Mouse (Mus musculus): Measurements from ENCODE around the gene Exoc4.

Exoc4 gene

GRCm38 (mm10) chr6:33829261-33829660, 580.4 kb downstream of the Exoc4 start:
- no peak for DNase-seq (ENCODE audit: low read depth, low spot score)
- Histone ChIP-seq H3K36me3 (ENCODE audit: control insufficient read depth, insufficient read depth, low read length, poor library complexity, severe bottlenecking) (0 out of 2 replicates have a peak, but pooled peaks cover 1% of the 10 kb centered on the region), H3K27me3 (ENCODE audit: control insufficient read depth, insufficient read depth, low read length, poor library complexity, severe bottlenecking) (no peaks in the 10 kb centered on the region)

DNA sequence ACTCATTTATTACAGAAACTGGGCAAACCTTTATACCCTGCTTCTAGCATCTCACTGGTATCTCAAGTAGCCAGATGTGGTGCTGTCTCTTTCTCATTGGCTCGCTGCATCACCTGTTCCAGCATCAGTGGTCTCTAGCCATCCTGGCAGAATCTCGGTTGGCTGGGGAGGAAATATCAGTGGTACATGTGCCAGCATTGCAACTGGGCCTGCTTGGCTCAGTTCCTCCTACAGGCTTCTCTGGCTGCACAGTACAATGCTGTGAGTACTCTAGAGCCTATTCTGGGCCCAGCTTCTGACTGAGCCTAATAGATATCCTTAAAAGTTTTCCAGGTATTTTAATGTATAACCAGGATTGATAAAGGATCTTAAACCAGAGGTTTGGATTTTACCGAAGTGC, 582.4 kb downstream of the Exoc4 start:
- DNase-seq (ENCODE audit: low read depth, low spot score): no peak
- no peaks in the 10 kb centered on the region for H3K27me3 ChIP-seq (ENCODE audit: control insufficient read depth, insufficient read depth, low read length, poor library complexity, severe bottlenecking)
- H3K36me3 ChIP-seq (ENCODE audit: control insufficient read depth, insufficient read depth, low read length, poor library complexity, severe bottlenecking): no peaks in the 10 kb centered on the region

- Histone ChIP-seq H3K36me3 (ENCODE audit: control insufficient read depth, insufficient read depth, low read length, poor library complexity, severe bottlenecking) (no peaks in the 10 kb centered on the region), H3K27me3 (ENCODE audit: control insufficient read depth, insufficient read depth, low read length, poor library complexity, severe bottlenecking) (no peaks in the 10 kb centered on the region)
- DNase-seq (ENCODE audit: low read depth, low spot score): no peak
Measured at GRCm38 (mm10) chr6:33832978-33833377, 584.1 kb downstream of the Exoc4 start.

DNA sequence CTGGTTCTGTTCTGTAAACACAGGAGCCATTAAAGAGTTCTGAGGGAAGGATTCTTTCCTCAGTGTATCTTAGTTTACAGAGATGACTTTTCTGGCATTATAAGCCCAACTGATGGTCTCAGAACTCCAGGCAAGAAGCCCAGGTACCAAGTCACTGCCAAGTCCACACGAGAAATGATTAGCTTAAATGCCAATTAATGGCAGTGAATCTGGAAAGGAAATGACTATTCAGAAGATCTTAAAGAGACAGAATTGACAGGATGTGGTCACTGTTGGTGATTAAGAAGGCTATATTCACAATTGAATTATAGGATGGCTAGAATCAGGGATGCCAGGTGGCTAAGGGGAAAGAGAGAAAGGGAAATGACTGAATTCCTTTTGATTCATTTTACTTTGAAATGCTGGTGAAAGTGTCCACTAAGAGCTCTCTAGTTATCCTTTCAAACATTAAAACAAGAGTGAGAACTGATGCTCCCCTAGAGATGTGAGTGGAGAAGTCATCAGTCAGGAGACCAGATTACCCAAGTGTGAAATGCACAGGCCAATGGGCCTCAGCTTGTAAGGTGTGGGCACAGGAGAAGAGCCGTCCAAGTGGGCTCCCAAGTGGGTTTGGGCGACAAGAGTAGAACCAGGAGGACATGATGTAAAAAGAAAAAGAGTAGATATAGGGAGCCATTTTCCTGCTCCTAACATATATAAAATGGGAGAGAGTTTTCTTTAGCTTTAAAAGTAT, 587.3 kb downstream of the Exoc4 start:
- Histone ChIP-seq H3K27me3 (ENCODE audit: control insufficient read depth, insufficient read depth, low read length, poor library complexity, severe bottlenecking) (no peaks in the 10 kb centered on the region), H3K36me3 (ENCODE audit: control insufficient read depth, insufficient read depth, low read length, poor library complexity, severe bottlenecking) (0 out of 2 replicates have a peak, but pooled peaks cover 3% of the 10 kb centered on the region)
- no peak for DNase-seq (ENCODE audit: low read depth, low spot score)

DNA sequence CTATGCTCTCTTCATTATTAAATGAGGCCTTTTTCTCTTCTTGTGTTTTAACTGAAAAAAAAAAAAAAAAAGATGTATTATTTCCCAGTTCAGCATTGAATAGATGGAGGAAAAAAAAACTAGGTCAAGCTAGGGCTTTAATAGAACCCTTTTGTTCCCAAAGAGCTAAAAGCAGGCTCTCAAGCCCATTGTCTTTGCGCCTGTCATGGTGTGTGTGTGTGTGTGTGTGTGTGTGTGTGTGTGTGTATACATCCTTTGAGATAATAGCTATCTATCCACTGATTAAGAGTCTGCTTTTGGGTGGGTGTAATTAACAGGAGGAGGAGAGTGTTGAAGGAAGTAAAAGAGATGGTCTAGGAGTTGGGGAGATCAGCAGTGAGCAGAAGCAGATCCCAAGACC, 594.0 kb downstream of the Exoc4 start:
- Histone ChIP-seq H3K36me3 (ENCODE audit: control insufficient read depth, insufficient read depth, low read length, poor library complexity, severe bottlenecking) (0 out of 2 replicates have a peak, but pooled peaks cover 3% of the 10 kb centered on the region), H3K27me3 (ENCODE audit: control insufficient read depth, insufficient read depth, low read length, poor library complexity, severe bottlenecking) (no peaks in the 10 kb centered on the region)
- DNase-seq (ENCODE audit: low read depth, low spot score): no peak

- no peaks in the 10 kb centered on the region for H3K27me3 ChIP-seq (ENCODE audit: control insufficient read depth, insufficient read depth, low read length, poor library complexity, severe bottlenecking)
- no peak for DNase-seq (ENCODE audit: low read depth, low spot score)
- H3K36me3 ChIP-seq (ENCODE audit: control insufficient read depth, insufficient read depth, low read length, poor library complexity, severe bottlenecking): no peaks in the 10 kb centered on the region
Measured at GRCm38 (mm10) chr6:33859049-33859448, 610.2 kb downstream of the Exoc4 start.

DNA sequence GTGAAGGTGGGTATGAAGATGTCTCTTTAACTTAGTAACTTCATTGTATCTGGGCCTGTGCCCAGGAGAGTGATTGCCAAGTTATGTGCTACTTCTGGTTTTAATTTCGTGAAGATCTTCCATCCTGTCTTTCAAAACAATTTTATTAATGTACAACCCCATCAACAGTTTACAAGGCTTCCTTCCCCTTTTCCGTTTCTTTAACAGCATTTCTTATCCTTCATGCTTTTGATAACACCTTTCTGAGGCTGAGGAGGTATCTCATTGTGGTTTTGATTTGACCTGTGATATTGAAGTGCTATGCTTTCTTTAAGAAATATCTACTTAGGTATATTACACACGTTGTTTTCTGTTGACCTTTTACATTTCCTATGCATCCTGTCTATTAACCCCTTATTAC, 616.9 kb downstream of the Exoc4 start:
- Histone ChIP-seq H3K27me3 (ENCODE audit: control insufficient read depth, insufficient read depth, low read length, poor library complexity, severe bottlenecking) (no peaks in the 10 kb centered on the region), H3K36me3 (ENCODE audit: control insufficient read depth, insufficient read depth, low read length, poor library complexity, severe bottlenecking) (no peaks in the 10 kb centered on the region)
- DNase-seq (ENCODE audit: low read depth, low spot score): no peak

- DNase-seq (ENCODE audit: low read depth, low spot score): no peak
- no peaks in the 10 kb centered on the region for H3K27me3 ChIP-seq (ENCODE audit: control insufficient read depth, insufficient read depth, low read length, poor library complexity, severe bottlenecking)
Measured at GRCm38 (mm10) chr6:33866901-33867580, 618.2 kb downstream of the Exoc4 start.

DNA sequence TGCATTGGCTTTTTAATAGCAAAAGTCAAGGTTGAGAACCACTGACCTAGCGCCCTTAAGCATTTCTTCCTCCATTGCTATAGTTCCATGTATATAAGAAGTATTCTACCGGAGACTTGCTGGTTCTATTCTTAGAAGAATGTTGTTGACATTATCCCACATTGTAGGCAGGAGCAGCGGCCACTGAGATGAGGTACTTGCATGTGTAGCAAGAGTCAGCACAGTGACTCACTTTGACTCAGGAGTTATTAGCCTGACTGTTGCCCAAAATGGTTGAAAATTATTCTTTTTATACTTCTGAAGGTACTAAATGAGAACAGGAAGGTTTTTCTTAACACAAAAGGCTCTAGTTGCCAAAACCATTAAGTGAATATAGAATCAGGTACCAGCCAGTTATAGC, 620.4 kb downstream of the Exoc4 start:
- Histone ChIP-seq H3K27me3 (ENCODE audit: control insufficient read depth, insufficient read depth, low read length, poor library complexity, severe bottlenecking) (no peaks in the 10 kb centered on the region), H3K36me3 (ENCODE audit: control insufficient read depth, insufficient read depth, low read length, poor library complexity, severe bottlenecking) (no peaks in the 10 kb centered on the region)
- DNase-seq (ENCODE audit: low read depth, low spot score): no peak

More at GRCm38 (mm10) chr6:33866901-33867580, 618.2 kb downstream of the Exoc4 start:
- no peaks in the 10 kb centered on the region for H3K36me3 ChIP-seq (ENCODE audit: control insufficient read depth, insufficient read depth, low read length, poor library complexity, severe bottlenecking)

DNA sequence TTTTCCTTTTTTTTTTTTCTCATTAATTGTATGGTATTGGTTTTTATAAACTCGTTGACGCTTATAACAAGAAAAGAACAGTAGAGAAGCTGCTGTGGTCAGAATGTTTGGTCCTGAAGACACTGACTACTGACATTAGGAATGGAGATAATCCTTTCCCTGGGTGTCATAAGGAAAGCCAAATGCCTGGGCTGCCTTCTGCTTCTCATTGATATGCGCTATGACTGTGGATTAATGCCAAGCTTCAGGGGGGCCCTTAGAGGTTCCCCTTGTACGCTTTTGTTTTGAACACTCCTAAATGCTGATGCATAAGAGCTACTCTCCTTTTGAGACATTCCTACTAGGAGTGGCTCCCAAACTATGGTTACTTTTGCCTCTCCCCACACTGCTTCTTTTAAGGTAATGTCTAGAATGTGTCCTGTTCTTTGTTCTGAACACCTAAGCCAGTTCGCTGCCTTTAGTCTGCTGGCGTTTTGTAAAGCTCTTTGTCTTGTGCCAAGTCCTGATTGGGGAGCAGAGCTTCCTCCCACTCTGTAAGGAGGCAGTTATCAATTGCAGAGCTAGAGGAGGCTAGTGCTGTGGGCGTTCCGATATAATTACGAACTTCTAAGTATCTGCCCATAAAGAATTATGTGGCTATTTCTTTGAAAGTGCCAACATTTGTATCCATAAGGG, 621.7 kb downstream of the Exoc4 start:
- DNase-seq (ENCODE audit: low read depth, low spot score): no peak
- H3K27me3 ChIP-seq (ENCODE audit: control insufficient read depth, insufficient read depth, low read length, poor library complexity, severe bottlenecking): no peaks in the 10 kb centered on the region
- no peaks in the 10 kb centered on the region; the same call in 1 of the 2 replicates for H3K36me3 ChIP-seq (ENCODE audit: control insufficient read depth, insufficient read depth, low read length, poor library complexity, severe bottlenecking)

DNA sequence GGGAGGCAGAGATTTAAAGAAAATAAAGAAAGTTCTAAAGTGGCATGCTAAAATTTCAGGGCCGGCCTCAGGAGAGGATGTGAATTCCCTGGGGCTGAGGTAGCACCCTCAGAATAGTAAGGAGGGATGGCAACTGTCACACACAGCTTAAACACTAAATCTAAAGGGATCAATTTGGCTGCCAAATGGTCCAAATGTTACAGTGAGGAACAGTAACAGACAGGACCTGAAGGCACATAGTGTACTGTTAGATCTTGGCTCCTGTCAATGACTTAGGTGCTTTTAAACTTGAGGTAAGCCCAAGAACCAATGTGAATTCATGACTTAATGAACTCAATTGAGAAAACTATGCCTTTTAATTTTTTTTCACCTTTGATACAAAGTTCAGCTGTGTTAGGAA, 622.4 kb downstream of the Exoc4 start:
- no peaks in the 10 kb centered on the region; the same call in 1 of the 2 replicates for H3K36me3 ChIP-seq (ENCODE audit: control insufficient read depth, insufficient read depth, low read length, poor library complexity, severe bottlenecking)
- no peak for DNase-seq (ENCODE audit: low read depth, low spot score)
- H3K27me3 ChIP-seq (ENCODE audit: control insufficient read depth, insufficient read depth, low read length, poor library complexity, severe bottlenecking): no peaks in the 10 kb centered on the region

- no peaks in the 10 kb centered on the region; the same call in 1 of the 2 replicates for H3K36me3 ChIP-seq (ENCODE audit: control insufficient read depth, insufficient read depth, low read length, poor library complexity, severe bottlenecking)
- no peaks in the 10 kb centered on the region for H3K27me3 ChIP-seq (ENCODE audit: control insufficient read depth, insufficient read depth, low read length, poor library complexity, severe bottlenecking)
- DNase-seq (ENCODE audit: low read depth, low spot score): no peak
Measured at GRCm38 (mm10) chr6:33872192-33872591, 623.3 kb downstream of the Exoc4 start.

GRCm38 (mm10) chr6:33873000-33873399, 624.1 kb downstream of the Exoc4 start:
- no peak for DNase-seq (ENCODE audit: low read depth, low spot score)
- H3K27me3 ChIP-seq (ENCODE audit: control insufficient read depth, insufficient read depth, low read length, poor library complexity, severe bottlenecking): no peaks in the 10 kb centered on the region
- no peaks in the 10 kb centered on the region; the same call in 1 of the 2 replicates for H3K36me3 ChIP-seq (ENCODE audit: control insufficient read depth, insufficient read depth, low read length, poor library complexity, severe bottlenecking)

DNA sequence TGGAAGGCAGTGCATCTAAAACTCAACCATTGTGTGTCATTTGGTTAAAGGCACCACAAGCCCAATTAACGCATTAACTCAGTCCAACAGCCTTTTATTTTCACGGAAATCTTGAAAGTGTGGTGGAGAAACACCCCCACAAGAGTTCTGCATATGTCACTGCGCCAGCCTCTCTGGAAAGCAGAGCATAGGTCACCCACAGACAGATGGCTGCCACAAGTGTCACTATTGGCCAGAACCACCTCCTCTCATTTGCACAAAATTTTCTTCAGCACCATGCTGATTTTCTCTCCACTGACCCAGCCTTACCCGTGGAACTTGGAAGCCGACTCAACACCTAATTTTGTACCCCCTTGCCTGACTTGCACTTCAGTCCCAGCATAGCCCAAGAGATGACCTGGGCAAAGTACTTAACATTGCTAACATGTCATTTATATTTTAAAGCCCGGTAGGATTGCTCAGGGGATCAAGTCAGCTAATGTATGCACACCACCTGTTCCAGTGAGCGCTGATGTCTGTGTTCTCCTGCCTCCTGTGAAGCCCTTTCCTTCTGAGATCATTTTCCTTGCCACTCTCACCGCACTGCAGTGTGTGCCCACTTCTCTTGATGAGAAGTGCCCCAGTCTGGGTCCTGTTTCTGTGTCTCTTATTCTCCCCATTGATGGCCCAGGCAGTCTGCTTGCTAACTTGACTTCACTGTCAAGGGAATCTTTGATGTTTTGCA, 625.6 kb downstream of the Exoc4 start:
- no peak for DNase-seq (ENCODE audit: low read depth, low spot score)
- Histone ChIP-seq H3K36me3 (ENCODE audit: control insufficient read depth, insufficient read depth, low read length, poor library complexity, severe bottlenecking) (no peaks in the 10 kb centered on the region; the same call in 1 of the 2 replicates), H3K27me3 (ENCODE audit: control insufficient read depth, insufficient read depth, low read length, poor library complexity, severe bottlenecking) (no peaks in the 10 kb centered on the region)
